Mouse (Mus musculus) limb, embryonic 11.5 days (tissue): ENCODE measurements around the gene Reep3. TPM values are rescaled to one million over a fixed set of nuclear protein-coding genes. Genes with fewer than 3 reads are reported as not detected.

Experiments
- ATAC-seq: fragments of 200-750 bp; cut with Nextera tagmentation; 2 replicates; pipeline ENCODE4 v1.8.0; 2017; ENCODE audit warnings: low read depth; ENCODE audit not compliant: insufficient number of reproducible peaks, low FRiP score, low TSS enrichment
- DNase-seq: peaks from one replicate; pipeline ENCODE4 v3.0.0-alpha.2; 2015; ENCODE audit warnings: low spot score
- H3K27ac ChIP-seq: fragments of 300-500 bp; sonication (generic); replicated peaks from 2 replicates; pipeline ENCODE4 v1.5.1; 2014; ENCODE audit warnings: low read depth, mild to moderate bottlenecking, low read length
- H3K27me3 ChIP-seq: fragments of 300-500 bp; sonication (generic); 2 replicates; pipeline ENCODE4 v1.6.1; 2014; ENCODE audit warnings: mild to moderate bottlenecking, low read length, mixed read lengths; ENCODE audit not compliant: control insufficient read depth, insufficient read depth
- H3K36me3 ChIP-seq: fragments of 300-500 bp; sonication (generic); 2 replicates; pipeline ENCODE4 v1.6.1; 2014; ENCODE audit warnings: mild to moderate bottlenecking, low read length, moderate library complexity, mixed read lengths; ENCODE audit not compliant: control insufficient read depth, insufficient read depth
- H3K4me1 ChIP-seq: fragments of 300-500 bp; sonication (generic); 2 replicates; pipeline ENCODE4 v1.6.1; 2014; ENCODE audit warnings: low read length, mixed read lengths; ENCODE audit not compliant: control insufficient read depth, insufficient read depth
- H3K4me2 ChIP-seq: fragments of 300-500 bp; sonication (generic); 2 replicates; pipeline ENCODE4 v1.6.1; 2014; ENCODE audit warnings: low read depth, mild to moderate bottlenecking, moderate library complexity; ENCODE audit not compliant: severe bottlenecking
- H3K4me3 ChIP-seq: fragments of 300-500 bp; sonication (generic); 2 replicates; pipeline ENCODE4 v1.5.1; 2014; ENCODE audit warnings: low read depth, low read length
- H3K9ac ChIP-seq: fragments of 300-500 bp; sonication (generic); 2 replicates; pipeline ENCODE4 v1.6.1; 2014; ENCODE audit warnings: mild to moderate bottlenecking, low read length
- H3K9me3 ChIP-seq: fragments of 300-500 bp; sonication (generic); 2 replicates; pipeline ENCODE4 v1.6.1; 2016; ENCODE audit warnings: low read length; ENCODE audit not compliant: control insufficient read depth
- WGBS: fragments of 180-500 bp; shearing (Covaris S2); extraction: QIAGEN DNeasy Blood & Tissue Kit; methylation state at CpG from one replicate; pipeline ENCODE4 v1.1.7; 2014; 5-methylcytosine and 5-hydroxymethylcytosine counted together
- polyA plus RNA-seq: library from polyadenylated mRNA; unstranded; fragments of >200 nt; fragmentation: Nextera tagmentation; extraction: Ambion mirVana; gene quantifications from 2 replicates; pipeline ENCODE4 v1.2.1, GENCODE M21; 2014

Gene Reep3
- polyA plus RNA-seq, 1 experiment from 2014 or later = 21.7 TPM

DNA sequence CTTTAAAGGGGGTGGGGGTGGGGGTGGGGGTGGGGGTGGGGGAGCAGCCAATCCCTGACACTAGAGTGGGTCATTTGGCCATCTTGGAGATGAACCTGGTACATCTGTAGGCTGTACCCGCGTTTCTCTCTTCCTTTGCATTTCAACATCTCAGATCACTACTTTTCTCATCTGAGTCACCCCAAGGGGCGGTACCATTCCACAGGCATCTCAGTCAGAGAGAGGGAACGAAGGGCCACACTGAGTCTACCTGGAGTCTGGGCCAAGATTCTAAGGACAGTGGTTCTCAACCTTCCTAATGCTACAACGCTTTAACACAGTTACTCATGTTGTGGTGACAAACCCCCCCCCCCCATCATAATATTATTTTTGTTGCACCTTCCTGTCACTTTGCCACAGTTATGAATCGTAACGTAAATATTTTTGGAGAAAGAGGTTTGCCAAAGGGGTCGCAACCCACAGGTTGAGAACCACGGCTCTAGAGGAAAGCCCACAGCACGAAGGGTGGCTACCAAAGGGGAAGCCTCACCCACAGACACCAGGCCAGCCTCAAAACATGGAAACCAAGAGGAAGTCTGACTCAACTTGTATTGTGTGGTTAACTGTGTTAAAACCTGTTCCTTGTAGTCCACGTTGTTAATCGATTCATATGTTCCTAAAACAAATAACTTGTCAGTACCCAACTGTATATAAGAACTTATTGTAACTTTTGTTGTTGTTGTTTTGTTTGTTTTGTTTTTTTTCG, 47.7 kb downstream of the Reep3 start:
- H3K36me3 ChIP-seq = no peaks in the 10 kb centered on the region
- peaks cover 16% of the 10 kb centered on the region for H3K4me1 ChIP-seq
- 91% methylated on average over 13 of the region's 13 CpGs for WGBS
- DNase-seq (no peak), ATAC-seq (no peak)
- H3K27me3 ChIP-seq = no peaks in the 10 kb centered on the region
- H3K4me2 ChIP-seq = no peak overlapping the region
- H3K9me3 ChIP-seq = no peaks in the 10 kb centered on the region
- no peak overlapping the region for H3K4me3 ChIP-seq
- H3K9ac ChIP-seq = no peak overlapping the region
- H3K27ac ChIP-seq = no peak overlapping the region

DNA sequence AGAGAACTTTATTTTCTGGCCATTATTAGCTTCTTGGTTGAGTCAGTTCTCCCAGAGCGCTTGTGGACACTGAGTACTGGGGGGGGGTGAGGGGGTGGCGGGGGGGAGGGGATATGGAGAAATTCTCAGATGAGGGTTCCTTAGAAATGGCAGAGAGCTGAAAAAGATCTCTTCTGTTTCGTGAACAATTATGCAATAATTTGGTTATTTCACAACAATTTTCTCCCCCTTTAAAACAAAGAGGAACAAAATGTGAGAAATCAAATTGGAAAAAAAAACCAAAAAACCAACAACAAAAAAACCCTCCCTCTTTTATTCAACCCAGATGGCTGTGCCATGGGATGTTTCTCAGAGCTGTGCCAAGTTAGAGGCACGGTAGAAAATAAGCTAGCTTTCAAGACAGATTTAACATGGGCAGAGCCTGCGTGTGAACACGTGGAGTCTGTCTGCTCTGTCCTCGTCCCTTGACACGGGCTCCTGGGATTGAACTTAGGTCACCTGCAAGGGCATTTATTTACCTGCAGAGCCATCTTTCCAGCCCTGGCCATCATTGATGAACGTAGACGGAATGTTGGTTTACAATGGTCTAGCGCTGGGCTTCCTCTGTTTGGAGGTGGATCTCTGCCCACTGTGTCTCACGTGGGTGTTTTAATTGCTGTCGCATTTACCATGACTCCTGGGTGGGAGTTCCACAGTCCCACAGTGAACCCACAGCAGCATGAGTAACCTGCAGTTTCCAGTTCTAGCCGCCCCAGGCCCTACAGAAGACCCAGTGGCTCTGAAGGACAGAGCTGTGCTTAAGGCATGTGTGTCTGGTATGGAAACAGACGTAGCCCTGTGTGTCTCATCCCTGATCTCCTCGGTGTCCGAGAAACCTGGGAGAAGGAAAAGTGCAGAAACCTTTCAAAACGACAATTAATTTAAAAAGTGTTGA, 48.8 kb downstream of the Reep3 start:
- H3K4me1 ChIP-seq = peaks cover 10% of the 10 kb centered on the region; the same call in 1 of the 2 replicates

GRCm38 (mm10) chr10:67045192-67045899, 51.4 kb downstream of the Reep3 start:
- H3K27me3 ChIP-seq = no peaks in the 10 kb centered on the region
- DNase-seq (no peak), ATAC-seq (no peak)
- no peaks in the 10 kb centered on the region for H3K9me3 ChIP-seq
- H3K36me3 ChIP-seq = no peaks in the 10 kb centered on the region
- 55% methylated on average over 12 of the region's 12 CpGs for WGBS
- no peak overlapping the region for H3K4me3 ChIP-seq
- no peak overlapping the region for H3K9ac ChIP-seq
- no peak overlapping the region for H3K27ac ChIP-seq
- H3K4me2 ChIP-seq = no peak overlapping the region
- 0 out of 2 replicates have a peak, but pooled peaks cover 5% of the 10 kb centered on the region for H3K4me1 ChIP-seq

More for the DNA sequence above, 48.8 kb downstream of the Reep3 start:
- ATAC-seq (no peak), DNase-seq (no peak)
- no peaks in the 10 kb centered on the region for H3K27me3 ChIP-seq
- H3K4me3 ChIP-seq = no peak overlapping the region
- H3K9ac ChIP-seq = no peak overlapping the region
- no peak overlapping the region for H3K27ac ChIP-seq
- no peaks in the 10 kb centered on the region for H3K36me3 ChIP-seq
- H3K4me2 ChIP-seq = no peak overlapping the region
- WGBS = 74% methylated on average over 18 of the region's 18 CpGs
- no peaks in the 10 kb centered on the region for H3K9me3 ChIP-seq

DNA sequence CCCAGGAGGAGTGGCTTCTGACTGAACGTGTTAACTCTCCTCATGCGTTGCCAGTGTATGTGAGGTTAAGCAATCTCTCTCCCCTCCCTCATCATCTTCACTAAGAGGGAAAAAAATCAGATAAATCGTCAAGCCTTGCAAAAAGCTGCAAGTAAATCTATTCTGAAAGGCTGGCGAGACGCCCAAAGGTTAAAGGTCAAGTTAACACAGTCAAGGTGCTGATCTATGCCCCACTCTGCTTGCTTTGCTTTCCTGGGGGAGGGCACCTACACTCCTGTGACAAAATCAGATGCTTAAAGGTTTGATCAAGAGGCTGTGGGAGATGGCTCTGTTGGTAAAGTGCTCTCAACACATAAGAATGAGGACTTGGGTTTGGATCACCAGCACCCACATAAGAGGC, 52.4 kb downstream of the Reep3 start:
- Histone ChIP-seq H3K4me1 (0 out of 2 replicates have a peak, but pooled peaks cover 5% of the 10 kb centered on the region), H3K9me3 (no peaks in the 10 kb centered on the region), H3K27ac (no peak overlapping the region), H3K9ac (no peak overlapping the region), H3K4me3 (no peak overlapping the region), H3K27me3 (no peaks in the 10 kb centered on the region), H3K4me2 (no peak overlapping the region), H3K36me3 (no peaks in the 10 kb centered on the region)
- DNase-seq (no peak), ATAC-seq (no peak)
- WGBS = 59% methylated on average over 5 of the region's 5 CpGs

DNA sequence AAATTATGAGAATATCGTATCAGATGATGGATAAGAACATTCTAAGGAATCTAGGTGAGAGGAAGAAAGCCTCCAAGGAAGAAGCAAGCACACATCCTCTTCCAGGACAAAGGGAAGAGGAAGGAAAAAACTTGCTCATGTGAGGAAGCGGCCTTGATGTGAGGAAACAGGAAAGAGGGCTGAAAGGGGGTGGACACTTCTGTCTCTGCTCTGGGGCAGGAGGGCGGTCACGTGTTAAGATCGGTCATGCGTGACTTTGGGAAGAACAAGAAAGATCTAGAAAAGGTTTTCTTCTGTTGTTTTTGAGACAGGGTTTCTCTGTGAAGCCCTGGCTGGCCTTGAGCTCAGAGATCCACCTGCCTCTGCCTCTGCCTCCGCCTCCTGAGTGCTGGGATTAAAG, 53.5 kb downstream of the Reep3 start:
- no peak for DNase-seq

DNA sequence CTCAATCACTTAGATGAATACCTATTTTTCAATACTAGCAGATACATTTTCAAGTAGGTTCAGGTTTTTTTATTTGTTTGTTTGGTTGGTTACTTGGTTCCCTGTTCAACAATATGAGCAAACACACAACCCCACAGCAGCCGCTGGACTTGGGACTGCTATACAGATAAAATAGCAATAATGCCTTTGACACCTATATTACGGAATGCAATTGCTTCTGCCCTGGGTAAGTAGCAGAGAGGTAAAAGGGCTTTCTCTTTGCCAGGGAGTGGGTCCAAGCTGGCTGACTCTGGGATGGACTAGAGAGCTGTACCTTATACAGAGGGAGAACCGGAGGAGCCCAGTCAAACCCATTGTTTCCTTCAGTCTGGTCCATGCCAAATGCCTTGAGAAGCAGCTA, 56.3 kb downstream of the Reep3 start:
- Histone ChIP-seq H3K9ac (no peak overlapping the region), H3K4me3 (no peak overlapping the region), H3K27me3 (no peaks in the 10 kb centered on the region), H3K36me3 (no peaks in the 10 kb centered on the region), H3K9me3 (no peaks in the 10 kb centered on the region), H3K4me2 (no peak overlapping the region), H3K4me1 (no peaks in the 10 kb centered on the region), H3K27ac (no peak overlapping the region)
- ATAC-seq = no peak
- WGBS = 93% methylated on average over 3 of the region's 3 CpGs
- DNase-seq = no peak

More for the DNA sequence above, 53.5 kb downstream of the Reep3 start:
- Histone ChIP-seq H3K36me3 (no peaks in the 10 kb centered on the region), H3K9ac (no peak overlapping the region), H3K27me3 (no peaks in the 10 kb centered on the region), H3K4me3 (no peak overlapping the region), H3K4me1 (0 out of 2 replicates have a peak, but pooled peaks cover 3% of the 10 kb centered on the region), H3K9me3 (no peaks in the 10 kb centered on the region), H3K27ac (no peak overlapping the region), H3K4me2 (no peak overlapping the region)
- ATAC-seq = no peak
- 92% methylated on average over 7 of the region's 7 CpGs for WGBS

DNA sequence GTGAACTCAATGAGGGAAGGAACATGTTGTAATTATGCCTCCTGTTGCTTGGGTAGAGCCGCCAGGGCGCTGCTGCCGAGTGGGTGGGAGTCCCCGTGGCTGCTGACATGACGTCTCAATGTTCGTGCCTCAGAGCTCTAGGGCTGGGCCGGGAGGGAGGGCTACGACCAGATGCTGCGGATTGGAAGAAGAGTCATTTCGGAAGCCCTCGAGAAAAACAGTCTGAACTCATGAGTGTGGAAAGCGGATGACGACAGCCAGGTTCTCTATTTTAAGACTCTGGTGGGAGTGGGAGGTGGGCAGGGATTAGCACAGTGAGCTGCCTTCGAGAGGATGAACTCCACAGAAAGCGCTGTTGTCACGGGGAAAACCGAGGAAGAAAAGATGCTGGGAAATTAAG, 57.7 kb downstream of the Reep3 start:
- 73% methylated on average over 17 of the region's 17 CpGs for WGBS
- DNase-seq = no peak
- no peak for ATAC-seq
- H3K4me2 ChIP-seq = no peak overlapping the region
- no peak overlapping the region for H3K9ac ChIP-seq
- H3K9me3 ChIP-seq = no peaks in the 10 kb centered on the region
- H3K27me3 ChIP-seq = no peaks in the 10 kb centered on the region
- H3K27ac ChIP-seq = no peak overlapping the region
- no peaks in the 10 kb centered on the region for H3K4me1 ChIP-seq
- H3K36me3 ChIP-seq = no peaks in the 10 kb centered on the region
- H3K4me3 ChIP-seq = no peak overlapping the region

GRCm38 (mm10) chr10:67036542-67036941, 60.2 kb downstream of the Reep3 start:
- ATAC-seq (no peak), DNase-seq (no peak)
- WGBS = 84% methylated on average over 10 of the region's 10 CpGs
- Histone ChIP-seq H3K27ac (no peak overlapping the region), H3K4me2 (no peak overlapping the region), H3K36me3 (no peaks in the 10 kb centered on the region), H3K4me3 (no peak overlapping the region), H3K9ac (no peak overlapping the region), H3K27me3 (no peaks in the 10 kb centered on the region), H3K4me1 (no peaks in the 10 kb centered on the region), H3K9me3 (no peaks in the 10 kb centered on the region)
